Mouse (Mus musculus) stomach, postnatal 0 days (tissue): ENCODE results near the gene Pias1.

Source experiments
- CTCF ChIP-seq: IDR thresholded peaks from 2 replicates; pipeline ENCODE4 v1.5.1; 2016; ENCODE audit warnings: antibody characterized with exemption, low read depth, mild to moderate bottlenecking, moderate library complexity
- EP300 ChIP-seq: optimal IDR thresholded peaks from 2 replicates; pipeline ENCODE3; 2016; ENCODE audit warnings: antibody characterized with exemption

- no peak for TF ChIP-seq CTCF
- no peak for TF ChIP-seq EP300
These were observed 110.6 kb downstream of the Pias1 start for GRCm38 (mm10) chr9:62876966-62877616.
